Mouse (Mus musculus) R1 (cell line): ENCODE results near the gene Abcb1a.
"Not testable (repeated sequence)": the region's sequence is repeated elsewhere in the genome, so short reads cannot be mapped to it uniquely, and the experiment has no call there.

Experiments used
- DNase-seq: peaks from one replicate; pipeline ENCODE4 v3.0.0-alpha.2; 2018; ENCODE audit warnings: low read depth, low spot score

Abcb1a gene

DNA sequence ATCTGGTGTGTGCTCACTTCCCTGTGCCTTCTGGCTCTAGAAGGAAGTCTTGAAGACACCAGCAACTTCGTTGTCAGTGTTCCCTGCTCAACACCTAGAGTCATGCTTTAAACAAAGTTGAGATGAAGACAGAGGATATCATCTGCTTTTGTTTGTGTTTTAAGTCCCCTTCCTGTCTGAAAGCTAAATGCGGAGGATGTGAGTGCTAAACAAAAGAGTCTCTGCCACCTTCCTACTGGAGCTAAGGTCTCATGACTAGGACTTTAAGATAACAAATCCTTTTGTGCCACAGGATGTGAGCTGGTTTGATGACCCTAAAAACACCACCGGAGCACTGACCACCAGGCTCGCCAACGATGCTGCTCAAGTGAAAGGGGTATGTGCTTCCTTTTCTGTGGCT is 63.0 kb downstream of the Abcb1a start:
- DNase-seq = no peak

GRCm38 (mm10) chr5:8727760-8728159 is 67.9 kb downstream of the Abcb1a start:
- peak; percentile 80 for DNase-seq

DNA sequence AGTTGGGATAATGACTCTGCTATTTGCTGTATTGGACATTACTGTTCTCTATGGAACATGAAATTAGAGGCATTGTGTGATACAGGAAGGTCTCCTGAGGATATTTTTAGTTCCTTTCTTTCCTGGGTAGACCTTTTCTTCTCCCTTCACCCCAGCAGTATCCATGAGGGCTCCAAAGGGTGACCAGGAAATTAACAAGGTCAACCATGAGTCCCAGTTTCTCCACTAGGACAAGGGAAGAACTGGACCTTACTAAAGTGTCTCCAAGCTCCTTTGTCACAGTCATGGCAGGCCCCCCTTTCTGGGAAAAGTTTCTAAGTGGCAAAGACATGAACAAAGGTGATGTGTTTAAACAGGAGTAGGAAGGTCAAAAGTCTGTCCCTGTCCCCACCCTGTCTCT is 72.8 kb downstream of the Abcb1a start:
- DNase-seq = peak; percentile 73

- DNase-seq = peak; percentile 39
Observed at GRCm38 (mm10) chr5:8733307-8733706, 73.4 kb downstream of the Abcb1a start.

GRCm38 (mm10) chr5:8736389-8736788 is 76.5 kb downstream of the Abcb1a start:
- no peak for DNase-seq

DNA sequence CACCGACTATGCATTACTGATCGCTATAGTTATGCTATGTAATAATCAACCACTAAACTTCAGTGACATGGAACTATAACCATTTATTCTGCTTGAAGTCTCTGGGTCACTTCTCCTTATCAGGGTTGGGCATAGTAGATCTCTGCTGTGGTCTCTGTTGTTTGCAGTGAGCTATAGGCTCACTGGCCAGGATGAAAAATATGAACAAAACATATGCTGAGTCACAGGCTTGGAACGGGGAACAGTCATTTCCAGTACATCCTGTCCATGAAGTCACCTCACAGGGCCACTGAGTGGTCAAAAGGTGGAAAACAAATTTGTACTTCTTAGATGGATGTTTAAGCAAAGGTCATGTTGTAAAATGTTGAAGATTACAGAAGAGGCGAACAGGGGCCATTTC is 77.2 kb downstream of the Abcb1a start:
- no peak for DNase-seq

- not testable (repeated sequence) for DNase-seq
Observed at GRCm38 (mm10) chr5:8747244-8747643, 87.4 kb downstream of the Abcb1a start.

- no peak for DNase-seq
Observed at GRCm38 (mm10) chr5:8772866-8773265, 113.0 kb downstream of the Abcb1a start.

DNA sequence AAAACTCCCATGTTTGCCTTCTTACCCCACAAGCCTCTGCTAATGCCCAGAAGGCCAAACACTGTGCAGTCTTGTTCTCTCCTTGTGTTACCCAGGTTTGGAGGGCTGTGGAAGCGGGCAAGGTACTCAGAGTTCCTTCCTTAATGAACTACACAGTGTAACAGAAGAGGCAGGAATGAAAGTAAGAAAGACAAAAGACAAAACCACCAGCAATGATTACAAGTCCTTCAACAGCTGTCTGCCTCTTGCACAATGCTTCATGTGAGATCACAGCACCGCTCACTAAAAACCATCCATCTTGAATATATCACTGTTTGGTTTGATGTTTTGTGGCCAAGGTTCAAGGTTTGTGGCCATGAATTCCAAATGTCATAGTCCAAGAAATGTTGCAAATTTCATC is 118.4 kb downstream of the Abcb1a start:
- DNase-seq = no peak

- DNase-seq = no peak
Observed at GRCm38 (mm10) chr5:8778751-8779150, 118.9 kb downstream of the Abcb1a start.

- DNase-seq = no peak
Observed at GRCm38 (mm10) chr5:8792281-8792680, 132.4 kb downstream of the Abcb1a start.
